ENCODE assay signal across 16 mouse cellular contexts in genomic region chr9:62022961-62023680, GRCm38 (mm10). TPM values are rescaled to one million over a fixed set of nuclear protein-coding genes. Genes with fewer than 3 reads are reported as not detected.
DNase-seq lines count a peak whose midpoint lies in the region; ATAC-seq and TF ChIP-seq lines count a peak whose summit lies in the region.
"Had no signal": no experiment of that assay in that cellular context is flagged by ENCODE, and none has a peak within 500 bp of the region (broad histone marks: within the 10 kb centered on the region; RNA-seq: fewer than 3 reads in every experiment).

No protein-coding gene starts in this region.

- no peak overlapping the region for H3K9ac ChIP-seq in kidney, embryonic 16.5 days (replicated peaks; ENCODE audit: low read length)
- no peak overlapping the region for H3K9ac ChIP-seq in stomach, embryonic 16.5 days (ENCODE audit: low read length)
- H3K9ac ChIP-seq: heart, embryonic 13.5 days; liver, embryonic 14.5 days; neural tube, embryonic 15.5 days had no signal

- H3K4me3 ChIP-seq in kidney, embryonic 16.5 days (ENCODE audit: low read length): no peak overlapping the region
- no peak overlapping the region for H3K4me3 ChIP-seq in stomach, embryonic 16.5 days (replicated peaks; ENCODE audit: low read length)
- no peak overlapping the region for H3K4me3 ChIP-seq in layer of hippocampus, adult 2 months
- H3K4me3 ChIP-seq: heart, embryonic 13.5 days; neural tube, embryonic 15.5 days had no signal

- H3K36me3 ChIP-seq in kidney, embryonic 16.5 days (ENCODE audit: insufficient read depth, low read length): no peaks in the 10 kb centered on the region
- no peaks in the 10 kb centered on the region for H3K36me3 ChIP-seq in stomach, embryonic 16.5 days (ENCODE audit: control insufficient read depth, insufficient read depth, low read length)
- H3K36me3 ChIP-seq: heart, embryonic 13.5 days; neural tube, embryonic 15.5 days had no signal

- ATAC-seq in kidney, embryonic 16.5 days (ENCODE audit: low FRiP score, low TSS enrichment): 0 out of 2 replicates have a peak, but pooled peaks have one; percentile 7
- no peak for ATAC-seq in stomach, embryonic 16.5 days (ENCODE audit: insufficient read depth, low FRiP score)
- ATAC-seq in frontal cortex, adult (ENCODE audit: low TSS enrichment): no peak

- TF ChIP-seq CTCF in layer of hippocampus, adult 2 months (conservative IDR thresholded peaks at IDR 0.05): no peak

- H3K27me3 ChIP-seq in kidney, embryonic 16.5 days (ENCODE audit: insufficient read depth, low read length): peaks cover 9% of the 10 kb centered on the region; the same call in 1 of the 2 replicates
- H3K27me3 ChIP-seq in stomach, embryonic 16.5 days (ENCODE audit: control insufficient read depth, insufficient read depth, low read length): no peaks in the 10 kb centered on the region

- H3K27ac ChIP-seq in kidney, embryonic 16.5 days (ENCODE audit: low read length): peak overlapping the region; percentile 85
- peak overlapping the region; percentile 58; the same call in 1 of the 2 replicates for H3K27ac ChIP-seq in stomach, embryonic 16.5 days (ENCODE audit: low read length)
- no peak overlapping the region for H3K27ac ChIP-seq in layer of hippocampus, adult 2 months
- H3K27ac ChIP-seq: heart, embryonic 13.5 days; liver, embryonic 14.5 days; neural tube, embryonic 15.5 days had no signal

- 82% methylated on average over 6 of the region's 6 CpGs for WGBS in kidney, embryonic 16.5 days
- 76% methylated on average over 6 of the region's 6 CpGs for WGBS in stomach, embryonic 16.5 days

- no peaks in the 10 kb centered on the region for H3K9me3 ChIP-seq in kidney, embryonic 16.5 days (ENCODE audit: low read length)
- H3K9me3 ChIP-seq in stomach, embryonic 16.5 days (replicated peaks; ENCODE audit: control insufficient read depth, low read length): no peaks in the 10 kb centered on the region
- H3K9me3 ChIP-seq: heart, embryonic 13.5 days; neural tube, embryonic 15.5 days had no signal

- H3K4me1 ChIP-seq in kidney, embryonic 16.5 days (ENCODE audit: insufficient read depth, low read length): peaks cover 43% of the 10 kb centered on the region
- H3K4me1 ChIP-seq in stomach, embryonic 16.5 days (ENCODE audit: control insufficient read depth, insufficient read depth, low read length): peaks cover 18% of the 10 kb centered on the region

- peak overlapping the region; percentile 4; the same call in 1 of the 2 replicates for H3K4me2 ChIP-seq in kidney, embryonic 16.5 days (replicated peaks; ENCODE audit: low read depth, low read length)
- H3K4me2 ChIP-seq in stomach, embryonic 16.5 days (ENCODE audit: low read depth, low read length): peak overlapping the region; percentile 89
- H3K4me2 ChIP-seq: heart, embryonic 13.5 days; neural tube, embryonic 15.5 days had no signal

- DNase-seq in adrenal gland, adult (ENCODE audit: inconsistent age in 2 of 2, low spot score in 1 of 2): peak; percentile 75 to 86
- no peak for DNase-seq in adrenal gland, postnatal 4 days (ENCODE audit: low spot score in 2 of 2)
- DNase-seq in adrenal gland, postnatal 36 days: peak; percentile 72 to 80
- no peak for DNase-seq in heart, adult 9 months (ENCODE audit: low spot score in 2 of 2)
- DNase-seq in layer of hippocampus, adult 2 months (ENCODE audit: low spot score in 2 of 2): no peak
- DNase-seq: cerebellum, adult 2 months; heart, postnatal 4 days; left cerebral cortex, postnatal 4 days; lung, postnatal 10 days; right cerebral cortex, adult 18-20 months had no signal

RNA-seq across cellular contexts. Expression of gene Paqr5, which starts 3.5 kb away (rescaled TPM):
- total RNA-seq in adrenal gland, postnatal 4 days (2021): 1 to 10 TPM; 1.9 to 9.9 TPM
- 10 to 100 TPM in 1 of 2 experiments, under 1 TPM in 1; 0.99 to 10.8 TPM for total RNA-seq in adrenal gland, postnatal 36 days (2021)
- polyA plus RNA-seq in kidney, embryonic 16.5 days (2015; fragmentation: Nextera tagmentation; extraction: Ambion mirVana): 50.4 and 53.4 TPM in 2 replicates
- 42.2 and 65.3 TPM in 2 replicates for polyA plus RNA-seq in stomach, embryonic 16.5 days (2015; fragmentation: Nextera tagmentation; extraction: Ambion mirVana)
- total RNA-seq in layer of hippocampus, adult 2 months (2021): 1 to 10 TPM; 3.9 to 6.3 TPM
- total RNA-seq: heart, postnatal 4 days had no signal

Comparison
In these comparisons a context has a peak if more than half of its experiments do, and no peak if none do; other contexts are left out.
1. DNase-seq: peak in adrenal gland, adult (2 of 2) and adrenal gland, postnatal 36 days (2 of 2); none in adrenal gland, postnatal 4 days (0 of 2), heart, adult 9 months (0 of 2) and layer of hippocampus, adult 2 months (0 of 2).